Mouse (Mus musculus): ENCODE measurements around the gene Sdsl.

Sdsl gene

DNA sequence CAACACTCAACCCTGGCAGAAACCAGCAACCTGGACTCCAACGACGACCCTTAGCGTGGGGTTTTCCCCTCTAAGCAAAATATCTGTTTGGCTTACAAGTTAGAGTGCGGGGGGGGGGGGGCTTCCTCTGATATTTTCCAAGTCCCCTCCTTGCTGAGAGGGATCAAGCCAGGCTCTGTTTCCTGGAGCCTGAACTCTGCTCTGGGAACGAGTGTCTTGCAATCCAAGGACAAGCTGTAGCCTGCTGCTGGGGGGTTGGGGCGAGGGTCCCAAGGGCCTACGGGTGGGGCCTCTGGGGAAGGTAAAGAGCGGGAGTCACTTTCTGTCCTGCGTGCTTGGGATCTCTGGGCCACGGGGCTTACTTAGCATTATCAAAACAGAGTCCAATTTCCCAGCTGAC is 46.0 kb downstream of the Sdsl start:
- DNase-seq, result no peak

GRCm38 (mm10) chr5:120425711-120426110 is 46.9 kb downstream of the Sdsl start:
- DNase-seq, result no peak

DNA sequence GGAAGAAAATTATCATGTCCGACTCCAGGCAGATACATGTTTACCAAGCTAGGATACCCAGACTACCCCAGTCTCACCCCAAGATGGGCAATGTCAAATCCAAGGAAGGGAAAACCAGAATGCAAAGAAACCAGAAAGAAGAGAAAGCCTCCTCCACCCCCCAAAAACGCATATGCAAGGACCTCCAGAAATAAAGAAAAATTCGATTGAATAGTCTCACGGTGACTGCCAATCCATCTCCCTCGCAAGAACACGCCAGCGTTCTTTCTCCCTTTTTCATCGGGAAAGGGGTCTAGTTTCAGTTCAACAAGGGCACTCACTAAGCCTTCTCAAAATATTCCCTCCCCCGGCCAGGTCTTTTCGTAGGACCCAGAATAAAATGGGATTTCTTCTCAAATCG is 48.0 kb downstream of the Sdsl start:
- DNase-seq, result no peak

GRCm38 (mm10) chr5:120424039-120424438 is 48.6 kb downstream of the Sdsl start:
- DNase-seq, result peak; percentile 90

DNA sequence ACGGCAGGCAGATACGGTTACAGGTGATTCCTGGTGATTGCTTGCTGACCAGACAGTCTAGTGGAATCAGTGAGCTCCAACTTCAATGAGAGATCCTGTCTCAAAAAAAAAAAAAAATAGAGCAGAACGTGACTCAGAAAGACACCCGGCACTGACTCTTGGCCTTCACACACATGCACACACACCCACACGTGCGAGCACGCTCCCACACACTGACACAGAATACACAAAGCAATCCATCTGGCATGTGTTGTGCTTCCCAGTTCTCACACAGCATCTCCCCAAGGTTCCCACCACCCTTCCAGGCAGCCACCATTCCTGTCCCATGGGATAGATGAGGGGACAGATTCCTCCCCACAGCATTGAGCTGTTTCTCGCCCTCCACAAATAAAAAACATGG is 52.5 kb downstream of the Sdsl start:
- no peak for DNase-seq

- no peak for DNase-seq
These were observed 59.2 kb downstream of the Sdsl start for GRCm38 (mm10) chr5:120413436-120413835.

DNA sequence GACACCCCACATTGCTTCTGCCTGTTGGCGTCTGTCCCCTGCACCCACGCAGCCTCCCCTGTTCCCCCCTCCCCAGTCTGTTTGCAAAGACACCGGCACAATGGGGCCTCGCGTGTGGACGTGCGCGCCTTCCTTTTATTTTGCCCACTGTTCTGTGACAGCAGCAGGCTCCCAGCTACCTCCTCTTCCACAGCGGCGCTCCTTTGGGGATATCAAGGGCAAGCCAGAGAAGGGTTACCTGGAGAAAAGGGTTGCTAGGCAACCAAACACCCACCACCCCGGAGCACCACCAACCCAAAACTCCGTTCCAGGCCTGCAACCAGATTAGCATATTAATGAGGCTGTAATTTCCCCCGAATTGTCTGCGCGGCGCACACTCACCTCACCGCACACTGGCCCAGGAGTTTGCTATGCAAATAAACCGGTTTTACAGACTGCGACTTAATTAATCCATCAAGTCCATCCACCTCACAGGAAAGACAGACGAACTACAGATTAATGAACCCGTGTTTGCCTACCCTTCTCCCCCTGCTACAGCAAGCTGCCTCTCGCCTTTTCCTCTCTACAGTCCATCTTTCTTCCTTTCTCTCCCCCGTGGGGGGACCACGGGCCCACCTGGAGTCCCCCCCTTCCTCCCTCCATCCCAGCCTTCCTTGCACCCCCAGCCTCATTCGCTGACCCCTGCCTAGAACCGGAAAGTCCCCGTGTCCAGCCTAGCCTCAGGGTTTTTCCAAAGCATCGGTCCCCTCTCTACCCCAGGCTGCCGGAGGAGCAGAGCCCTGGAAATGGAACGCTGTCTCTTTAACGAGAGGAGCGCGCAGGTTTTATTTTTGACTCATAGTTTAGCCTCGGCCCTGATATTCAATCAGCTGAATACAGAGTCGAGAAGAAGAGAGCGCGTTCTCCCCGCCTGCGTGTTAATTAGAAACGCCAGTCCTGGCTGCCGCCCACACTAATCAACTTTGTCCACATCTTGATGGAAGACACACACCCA is 62.9 kb downstream of the Sdsl start:
- DNase-seq, result no peak

DNA sequence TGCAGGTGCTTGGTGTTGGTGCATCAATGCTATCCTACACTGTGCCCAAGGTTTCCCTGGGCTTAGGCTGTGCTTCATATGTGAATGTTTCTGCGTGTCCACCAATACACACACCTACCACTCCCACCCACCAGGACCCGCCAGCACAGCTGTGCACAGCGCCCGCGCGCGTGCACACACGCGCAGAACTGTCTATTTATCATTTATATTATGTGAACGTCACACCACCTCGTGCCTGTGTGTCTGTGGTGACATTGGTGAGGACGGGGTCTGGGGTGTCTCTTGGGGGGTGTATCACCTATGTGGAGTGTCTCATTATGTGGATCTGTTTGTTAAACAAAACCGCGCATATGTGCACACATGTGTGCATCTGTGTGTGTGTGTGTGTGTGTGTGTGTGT is 63.7 kb downstream of the Sdsl start:
- DNase-seq, result no peak

Measured in thymus, postnatal 4 days (tissue).